Mouse (Mus musculus): ENCODE measurements around the gene Shd.

GRCm38 (mm10) chr17:55961631-55962030 is 8.6 kb upstream of the Shd start:
- no peak for TF ChIP-seq CTCF (IDR thresholded peaks at IDR 0.05; ENCODE audit: extremely low read depth, insufficient read length, insufficient replicate concordance, low read depth, low read length)
- no peak for TF ChIP-seq POLR2A (IDR thresholded peaks at IDR 0.05; ENCODE audit: low read depth, low read length)

Measured in small intestine, adult 2 months (tissue).